Mouse (Mus musculus): Measurements from ENCODE around the gene Scn5a.

DNA sequence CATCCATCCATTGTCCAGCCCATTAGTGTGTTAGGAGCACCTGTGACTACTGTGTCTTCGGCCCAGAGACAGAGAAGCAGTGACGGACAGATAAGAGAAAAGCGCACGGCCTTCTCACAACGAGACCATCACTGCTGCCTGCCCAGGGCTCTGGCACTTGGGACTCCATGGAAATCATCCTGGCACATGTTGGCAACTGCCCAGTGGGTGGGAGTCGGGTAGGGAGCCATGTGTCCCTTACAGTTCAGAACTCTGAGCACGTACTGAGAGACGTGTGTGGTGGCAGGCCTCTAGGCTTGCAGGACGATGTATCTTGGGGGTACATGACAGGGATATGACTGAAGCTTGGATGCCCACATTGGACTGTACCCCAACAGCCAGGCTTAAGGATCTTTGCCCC is 38.1 kb downstream of the Scn5a start:
- no peak for TF ChIP-seq CTCF (IDR thresholded peaks at IDR 0.05; ENCODE audit: low read depth, low read length)
- TF ChIP-seq POLR2A (IDR thresholded peaks at IDR 0.05; ENCODE audit: insufficient read depth, low read length) = no peak
- TF ChIP-seq EP300 (IDR thresholded peaks at IDR 0.05; ENCODE audit: insufficient read depth, low read depth, low read length) = no peak
